Mouse (Mus musculus) spleen, postnatal 10 days (tissue): ENCODE measurements around the gene Irx2.

ENCODE experiments used
- DNase-seq, 2 experiments: peaks; one replicate each; pipeline ENCODE4 v3.0.0; 2021 to 2022; ENCODE audit warnings: low spot score in 2 of 2

The Irx2 gene

DNA sequence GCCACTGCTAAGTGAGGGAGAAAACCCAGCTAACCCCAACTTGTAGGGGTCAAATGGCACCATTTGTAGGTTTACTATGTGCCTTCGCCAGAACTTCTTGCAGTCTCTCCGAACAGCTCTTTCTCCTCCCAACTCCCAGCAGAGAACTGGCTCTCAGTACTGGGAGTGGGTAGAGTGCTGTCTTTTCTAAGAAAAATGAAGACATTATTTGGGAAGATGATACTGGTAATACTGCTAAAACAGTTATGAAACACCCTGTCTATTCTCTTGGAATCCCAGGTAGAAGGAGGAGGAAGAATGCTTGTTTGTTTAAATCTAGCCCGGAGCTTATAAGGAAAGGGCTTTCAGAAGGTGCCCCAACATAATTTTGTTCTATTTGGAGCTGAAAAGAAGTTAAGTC lies 8.9 kb downstream of the Irx2 start:
- DNase-seq, result no peak

DNA sequence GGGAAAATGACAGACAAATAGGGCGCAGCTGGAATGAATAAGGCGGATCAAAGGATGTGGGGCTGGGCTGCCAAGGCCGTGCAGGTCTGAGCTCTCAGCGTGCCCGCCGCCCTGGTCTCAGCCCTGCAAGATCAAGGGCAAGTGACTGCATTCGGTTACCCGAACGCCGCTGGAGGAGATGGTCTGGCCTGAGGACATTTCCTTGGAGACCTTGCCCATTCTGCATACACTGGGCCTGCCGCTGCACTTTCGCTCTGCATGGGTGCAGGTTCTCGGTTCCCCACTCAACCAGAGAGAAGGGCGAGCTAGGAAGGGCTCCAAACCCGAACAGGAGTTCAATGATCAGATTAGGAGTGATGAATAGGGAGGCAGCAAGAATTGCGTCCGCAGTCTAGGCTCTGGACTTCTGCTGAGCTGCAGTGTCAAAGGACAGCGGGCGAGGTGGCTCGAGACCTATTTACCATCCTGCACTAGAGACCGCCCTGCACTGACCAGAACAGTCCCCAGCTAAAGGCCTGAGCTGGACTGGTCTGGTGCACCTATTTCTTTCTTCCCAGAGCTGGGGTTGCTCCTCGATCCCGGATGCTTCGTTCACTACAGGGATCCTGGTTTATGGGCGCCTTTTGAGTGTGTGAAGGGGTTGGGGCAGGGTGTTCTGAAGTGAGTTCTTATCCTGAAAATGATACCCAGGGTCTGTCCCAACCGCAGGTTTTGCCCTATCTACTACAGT lies 9.9 kb downstream of the Irx2 start:
- DNase-seq, result no peak

DNA sequence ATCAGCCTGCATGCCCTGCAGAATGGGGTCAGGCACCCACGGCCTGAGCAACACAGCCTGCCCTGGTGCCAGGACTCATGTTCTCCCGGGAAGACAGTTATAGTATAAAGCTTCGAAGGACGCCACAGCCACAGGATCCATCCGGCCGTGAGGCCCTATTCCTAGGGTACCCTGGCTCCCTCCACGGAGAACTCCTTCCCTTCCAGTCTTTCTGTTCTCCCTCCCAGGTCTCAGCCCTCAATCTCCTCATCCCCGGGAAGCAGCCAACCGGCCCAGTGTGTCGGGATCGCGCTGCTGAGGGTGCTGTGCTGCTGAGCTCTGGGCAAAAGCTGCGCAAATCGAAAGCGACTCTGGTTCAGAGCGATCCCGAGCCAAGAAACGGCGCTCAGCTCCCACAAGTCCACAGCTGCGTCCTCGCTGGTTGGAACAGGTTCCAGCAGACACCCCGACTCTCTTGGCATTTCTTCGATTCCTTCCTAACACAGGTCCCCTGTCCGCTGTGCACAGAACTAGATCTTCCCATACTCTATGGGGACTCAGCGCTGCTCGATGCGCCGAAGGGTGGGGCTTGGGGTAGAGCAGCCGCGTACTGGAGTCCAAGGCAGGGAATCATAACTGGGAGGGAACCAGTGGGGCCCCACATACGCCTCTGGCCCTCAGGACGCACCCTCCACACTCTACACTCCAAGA lies 11.0 kb downstream of the Irx2 start:
- no peak for DNase-seq

DNA sequence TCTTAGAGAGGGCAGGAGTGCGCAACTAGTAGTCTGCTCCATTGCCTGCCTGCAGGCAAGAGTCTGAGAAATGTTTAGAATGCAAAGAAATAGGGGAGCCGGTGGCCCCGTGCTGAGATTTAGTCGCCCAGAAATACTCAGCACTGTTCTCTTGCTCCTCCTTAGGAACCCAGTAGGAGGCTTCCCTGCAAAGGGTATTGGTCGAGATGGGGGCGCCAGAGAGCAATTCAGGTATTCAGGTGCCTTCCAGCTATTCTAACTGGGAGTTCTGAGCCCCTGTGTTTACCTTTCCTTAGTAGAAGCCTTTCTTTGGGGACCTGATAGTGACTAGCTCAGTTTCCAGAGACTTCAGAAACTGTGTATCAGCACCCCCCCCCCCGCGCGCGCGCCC lies 11.5 kb downstream of the Irx2 start:
- no peak for DNase-seq

DNA sequence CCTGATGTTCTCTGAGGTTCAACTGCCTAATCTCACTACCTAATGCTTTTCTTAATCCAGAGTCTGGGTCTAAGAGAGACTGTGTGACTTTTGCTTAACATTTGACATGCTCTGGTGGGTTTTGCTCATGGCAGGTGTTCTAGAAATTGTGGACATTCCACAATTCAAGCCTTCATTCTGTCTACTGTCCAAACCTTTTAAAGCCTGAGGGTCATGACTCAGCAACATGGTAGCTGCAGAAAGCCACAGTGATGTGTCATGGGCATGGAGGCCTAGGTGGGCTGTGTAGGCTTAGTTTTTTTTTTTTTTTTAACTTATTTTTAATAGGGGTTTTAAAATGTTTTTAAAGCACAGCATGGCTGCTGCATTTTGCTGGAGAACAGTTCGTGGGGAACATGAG lies 27.8 kb downstream of the Irx2 start:
- DNase-seq, result no peak

DNA sequence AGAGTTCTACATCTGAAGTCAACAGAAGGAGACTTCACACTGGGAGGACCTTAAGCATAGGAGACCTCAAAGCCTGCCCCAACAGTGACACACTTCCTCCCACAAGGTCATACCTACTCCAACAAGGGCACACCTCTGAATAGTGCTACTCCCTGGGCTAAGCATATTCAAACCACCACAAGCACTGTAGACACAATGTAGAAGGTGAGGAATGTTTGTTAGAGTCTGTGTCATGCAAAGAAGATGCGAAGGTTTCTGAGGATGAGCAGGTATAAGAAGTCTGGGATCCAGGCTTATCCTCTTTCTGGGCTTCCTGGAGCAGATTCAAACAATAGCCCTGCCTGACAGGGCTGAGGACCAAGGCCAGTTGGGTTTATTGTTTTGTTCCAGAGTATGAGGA lies 47.2 kb downstream of the Irx2 start:
- no peak for DNase-seq
